Mouse (Mus musculus): ENCODE measurements around the gene Hnrnpk. TPM values are rescaled to one million over a fixed set of nuclear protein-coding genes. Genes with fewer than 3 reads are reported as not detected.
"Not testable (repeated sequence)": the region's sequence is repeated elsewhere in the genome, so short reads cannot be mapped to it uniquely, and the experiment has no call there.

Gene Hnrnpk
- 100 to 1,000 TPM; 660 to 681 TPM for total RNA-seq (2021)
- long read RNA-seq, experiment 1, partial matches to known transcripts = 20 of 412 reads
- long read RNA-seq, experiment 1, other reads (novel, unspliced or antisense) = 392 of 412 reads
- long read RNA-seq, experiment 2, partial matches to known transcripts = 27 of 587 reads
- long read RNA-seq, experiment 2, other reads (novel, unspliced or antisense) = 559 of 587 reads

- H3K4me3 ChIP-seq = peak within 1 kb of the TSS; percentile 93
- H3K27ac ChIP-seq = peak within 1 kb of the TSS; percentile 99
- not testable (repeated sequence) for DNase-seq (ENCODE audit: low spot score in 2 of 2)
These were observed at the start of gene Hnrnpk for GRCm38 (mm10) chr13:58403243-58403642. Hnrnpk (minus strand) TSS chr13:58403343.

GRCm38 (mm10) chr13:58452246-58452645, 49.1 kb upstream of the Hnrnpk start:
- Histone ChIP-seq H3K27ac (no peak overlapping the region), H3K4me3 (no peak overlapping the region)
- no peak for DNase-seq (ENCODE audit: low spot score in 2 of 2)
- no peak for TF ChIP-seq CTCF (conservative IDR thresholded peaks at IDR 0.05)

GRCm38 (mm10) chr13:58450459-58451182, 47.5 kb upstream of the Hnrnpk start:
- no peak for DNase-seq (ENCODE audit: low spot score in 2 of 2)
- no peak overlapping the region for H3K4me3 ChIP-seq
- no peak for TF ChIP-seq CTCF (conservative IDR thresholded peaks at IDR 0.05)
- no peak overlapping the region for H3K27ac ChIP-seq

DNA sequence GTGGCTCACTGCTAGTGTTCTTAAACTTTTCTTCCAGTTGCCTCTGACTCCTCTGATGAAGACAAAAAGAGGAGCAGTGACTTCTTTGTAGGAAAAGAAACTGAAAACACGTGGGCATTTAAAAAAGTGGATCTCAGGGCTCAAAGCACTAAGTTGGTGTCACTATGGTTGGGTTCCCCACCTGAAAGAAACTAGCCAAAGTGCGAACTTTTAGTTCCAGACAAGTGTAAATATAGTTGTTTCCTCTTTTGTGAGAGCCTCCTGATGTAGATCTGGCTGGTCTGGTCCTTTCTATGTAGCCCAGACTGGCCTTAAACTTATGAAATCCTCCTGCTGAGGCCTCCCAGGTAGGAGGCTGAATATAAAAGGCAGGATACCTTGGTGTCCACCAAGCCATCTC, 43.4 kb upstream of the Hnrnpk start:
- TF ChIP-seq CTCF (conservative IDR thresholded peaks at IDR 0.05) = no peak
- Histone ChIP-seq H3K4me3 (no peak overlapping the region), H3K27ac (no peak overlapping the region)
- DNase-seq (ENCODE audit: low spot score in 2 of 2) = no peak

DNA sequence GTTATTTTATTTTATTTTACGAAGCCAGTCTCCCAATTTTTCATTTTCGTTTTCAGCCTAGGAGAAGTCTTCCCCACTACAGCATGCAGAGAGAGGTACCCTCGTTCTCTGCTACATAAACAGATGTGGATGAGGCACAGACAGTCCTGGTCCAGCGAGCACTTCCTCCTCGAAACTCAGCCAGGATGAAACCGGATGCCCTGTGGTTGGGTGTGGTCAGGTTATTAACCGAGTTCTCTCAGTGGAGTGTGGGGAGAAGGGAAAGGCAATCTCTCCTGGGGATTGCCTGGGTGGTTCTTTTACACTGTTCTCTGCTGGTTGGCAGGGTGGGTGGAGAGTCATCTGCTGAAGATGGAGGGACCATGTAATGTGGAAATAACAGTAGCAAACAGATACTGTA, 40.6 kb upstream of the Hnrnpk start:
- no peak for TF ChIP-seq CTCF (conservative IDR thresholded peaks at IDR 0.05)
- DNase-seq (ENCODE audit: low spot score in 2 of 2) = no peak
- no peak overlapping the region for H3K4me3 ChIP-seq
- H3K27ac ChIP-seq = no peak overlapping the region

GRCm38 (mm10) chr13:58443326-58443725, 40.2 kb upstream of the Hnrnpk start:
- no peak overlapping the region for H3K4me3 ChIP-seq
- TF ChIP-seq CTCF (conservative IDR thresholded peaks at IDR 0.05) = no peak
- DNase-seq (ENCODE audit: low spot score in 2 of 2) = no peak
- H3K27ac ChIP-seq = no peak overlapping the region

GRCm38 (mm10) chr13:58439716-58440115, 36.6 kb upstream of the Hnrnpk start:
- H3K4me3 ChIP-seq = no peak overlapping the region
- TF ChIP-seq CTCF (conservative IDR thresholded peaks at IDR 0.05) = no peak
- DNase-seq (ENCODE audit: low spot score in 2 of 2) = no peak
- no peak overlapping the region for H3K27ac ChIP-seq

DNA sequence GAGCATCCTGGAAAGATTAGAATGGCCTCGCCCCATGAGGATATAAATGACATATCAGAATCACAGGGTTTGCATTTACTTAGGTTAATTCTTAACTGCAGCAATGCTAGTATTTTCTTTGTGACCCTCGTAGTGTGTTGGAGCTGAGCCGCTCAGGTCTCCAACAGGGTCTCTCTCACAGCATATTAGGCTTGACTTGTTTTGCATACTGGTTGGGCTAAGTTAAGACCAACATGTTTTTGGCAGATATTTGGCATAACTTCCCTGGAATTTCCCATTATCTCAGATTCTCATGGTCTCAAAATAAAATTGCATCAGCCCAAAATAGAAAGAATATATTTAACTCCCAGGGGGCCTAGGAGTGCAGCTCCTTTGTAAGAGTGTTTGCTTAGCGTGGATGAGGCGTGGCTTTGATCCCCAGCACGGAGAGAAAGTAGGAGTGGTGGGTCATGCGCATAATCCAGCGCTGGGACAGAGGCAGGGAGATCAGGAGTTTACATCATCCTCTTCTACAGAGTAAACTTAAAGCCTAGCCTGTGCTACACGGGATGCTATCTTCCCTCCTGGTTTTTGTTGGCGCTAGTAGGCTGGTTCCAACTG, 20.0 kb upstream of the Hnrnpk start:
- no peak for DNase-seq (ENCODE audit: low spot score in 2 of 2)
- Histone ChIP-seq H3K4me3 (no peak overlapping the region), H3K27ac (no peak overlapping the region)
- TF ChIP-seq CTCF (conservative IDR thresholded peaks at IDR 0.05) = no peak

- no peak overlapping the region for H3K4me3 ChIP-seq
- TF ChIP-seq CTCF (conservative IDR thresholded peaks at IDR 0.05) = no peak
- DNase-seq (ENCODE audit: low spot score in 2 of 2) = no peak
- no peak overlapping the region for H3K27ac ChIP-seq
These were observed 19.1 kb upstream of the Hnrnpk start for GRCm38 (mm10) chr13:58422242-58422641.

DNA sequence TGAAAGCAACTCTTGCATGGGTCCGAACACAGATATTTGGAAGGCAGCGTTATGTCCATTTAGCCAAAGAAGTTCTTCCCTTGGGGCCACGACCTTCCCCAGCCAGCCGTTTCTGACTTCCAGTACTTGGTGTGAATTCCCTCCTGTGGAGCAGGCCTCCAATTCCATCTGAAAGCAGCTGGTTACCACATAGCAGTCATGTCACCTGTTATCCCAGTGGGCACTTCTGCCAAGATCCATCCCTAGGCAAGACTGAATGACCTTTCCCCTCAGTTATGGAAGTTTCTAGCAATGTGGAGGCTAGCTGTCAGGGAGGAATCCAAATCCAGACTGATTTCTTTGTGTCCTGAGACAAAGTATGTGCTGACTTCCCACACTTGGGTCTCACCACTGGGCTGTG, 17.9 kb upstream of the Hnrnpk start:
- TF ChIP-seq CTCF (conservative IDR thresholded peaks at IDR 0.05) = no peak
- Histone ChIP-seq H3K4me3 (no peak overlapping the region), H3K27ac (no peak overlapping the region)
- DNase-seq (ENCODE audit: low spot score in 2 of 2) = no peak

- TF ChIP-seq CTCF (conservative IDR thresholded peaks at IDR 0.05) = no peak
These were observed 16.1 kb upstream of the Hnrnpk start for GRCm38 (mm10) chr13:58419266-58419665.

GRCm38 (mm10) chr13:58418656-58419055, 15.5 kb upstream of the Hnrnpk start:
- no peak for TF ChIP-seq CTCF (conservative IDR thresholded peaks at IDR 0.05)
- Histone ChIP-seq H3K4me3 (no peak overlapping the region), H3K27ac (no peak overlapping the region)
- no peak for DNase-seq (ENCODE audit: low spot score in 2 of 2)

More at GRCm38 (mm10) chr13:58419266-58419665, 16.1 kb upstream of the Hnrnpk start:
- Histone ChIP-seq H3K4me3 (no peak overlapping the region), H3K27ac (no peak overlapping the region)
- no peak for DNase-seq (ENCODE audit: low spot score in 2 of 2)

- no peak for DNase-seq (ENCODE audit: low spot score in 2 of 2)
- H3K4me3 ChIP-seq = no peak overlapping the region
- TF ChIP-seq CTCF (conservative IDR thresholded peaks at IDR 0.05) = no peak
- no peak overlapping the region for H3K27ac ChIP-seq
These were observed 12.7 kb upstream of the Hnrnpk start for GRCm38 (mm10) chr13:58415838-58416237.

GRCm38 (mm10) chr13:58415374-58415773, 12.2 kb upstream of the Hnrnpk start:
- no peak for TF ChIP-seq CTCF (conservative IDR thresholded peaks at IDR 0.05)
- no peak overlapping the region for H3K4me3 ChIP-seq
- H3K27ac ChIP-seq = no peak overlapping the region
- no peak for DNase-seq (ENCODE audit: low spot score in 2 of 2)
